9 mouse cellular contexts compared by ENCODE assay signal in genomic region chr3:88331282-88331681, GRCm38 (mm10). TPM values are rescaled to one million over a fixed set of nuclear protein-coding genes. Genes with fewer than 3 reads are reported as not detected.
DNase-seq lines count a peak whose midpoint lies in the region; ATAC-seq lines count a peak whose summit lies in the region.
"Had no signal": no experiment of that assay in that cellular context is flagged by ENCODE, and none has a peak within 500 bp of the region (broad histone marks: within the 10 kb centered on the region; RNA-seq: fewer than 3 reads in every experiment).

No protein-coding gene starts in this region.

- H3K27me3 ChIP-seq in hindbrain, embryonic 11.5 days (ENCODE audit: control insufficient read depth, insufficient read depth, low read length): no peaks in the 10 kb centered on the region
- H3K27me3 ChIP-seq in hindbrain, embryonic 14.5 days (ENCODE audit: control insufficient read depth, insufficient read depth, low read length): no peaks in the 10 kb centered on the region
- H3K27me3 ChIP-seq: midbrain, embryonic 12.5 days had no signal

- H3K9ac ChIP-seq in hindbrain, embryonic 11.5 days (ENCODE audit: low read depth, low read length): no peak overlapping the region
- H3K9ac ChIP-seq in hindbrain, embryonic 14.5 days: no peak overlapping the region
- H3K9ac ChIP-seq: midbrain, embryonic 12.5 days had no signal

- no peak for ATAC-seq in hindbrain, embryonic 11.5 days (ENCODE audit: low FRiP score)
- ATAC-seq in hindbrain, embryonic 14.5 days (ENCODE audit: low FRiP score): no peak

- H3K9me3 ChIP-seq in hindbrain, embryonic 11.5 days (ENCODE audit: control insufficient read depth, low read length): no peaks in the 10 kb centered on the region
- H3K9me3 ChIP-seq in hindbrain, embryonic 14.5 days (ENCODE audit: control insufficient read depth, low read length): no peaks in the 10 kb centered on the region
- H3K9me3 ChIP-seq: midbrain, embryonic 12.5 days had no signal

- no peak overlapping the region for H3K4me2 ChIP-seq in hindbrain, embryonic 11.5 days (replicated peaks; ENCODE audit: low read depth, low read length)
- no peak overlapping the region for H3K4me2 ChIP-seq in hindbrain, embryonic 14.5 days (replicated peaks)
- H3K4me2 ChIP-seq: midbrain, embryonic 12.5 days had no signal

- DNase-seq in hindbrain, embryonic 11.5 days (ENCODE audit: low spot score): peak; percentile 61
- no peak for DNase-seq in hindbrain, embryonic 14.5 days (ENCODE audit: low spot score)
- peak; percentile 76 for DNase-seq in ES-CJ7 (ENCODE audit: low read depth, low spot score)
- DNase-seq in c-Kit-positive CD71-negative TER-119-negative erythroid progenitor cells, embryonic 14.5 days (ENCODE audit: low read depth): peak; percentile 62
- DNase-seq in kidney, postnatal 36 days: peak; percentile 50 to 76
- DNase-seq in spleen, postnatal 4 days (ENCODE audit: low spot score in 2 of 2): peak; percentile 74 to 87
- no peak for DNase-seq in frontal cortex, postnatal 14 days (ENCODE audit: low spot score in 2 of 2)
- no peak for DNase-seq in layer of hippocampus, postnatal 14 days (ENCODE audit: low spot score in 2 of 2)

- H3K4me1 ChIP-seq in hindbrain, embryonic 11.5 days (replicated peaks; ENCODE audit: control insufficient read depth, insufficient read depth, low read length): 0 out of 2 replicates have a peak, but pooled peaks cover 2% of the 10 kb centered on the region
- 0 out of 2 replicates have a peak, but pooled peaks cover 6% of the 10 kb centered on the region for H3K4me1 ChIP-seq in hindbrain, embryonic 14.5 days (replicated peaks; ENCODE audit: control insufficient read depth, insufficient read depth, low read length)

- H3K4me3 ChIP-seq in hindbrain, embryonic 11.5 days (ENCODE audit: low read depth, low read length): no peak overlapping the region
- no peak overlapping the region for H3K4me3 ChIP-seq in hindbrain, embryonic 14.5 days (replicated peaks; ENCODE audit: low read length)
- H3K4me3 ChIP-seq: midbrain, embryonic 12.5 days had no signal

- no peak overlapping the region for H3K27ac ChIP-seq in hindbrain, embryonic 11.5 days (ENCODE audit: low read depth, low read length)
- H3K27ac ChIP-seq in hindbrain, embryonic 14.5 days: no peak overlapping the region
- H3K27ac ChIP-seq: midbrain, embryonic 12.5 days had no signal

- WGBS in hindbrain, embryonic 11.5 days: 40% methylated on average over 2 of the region's 2 CpGs
- 21% methylated on average over 2 of the region's 2 CpGs for WGBS in hindbrain, embryonic 14.5 days

- H3K36me3 ChIP-seq in hindbrain, embryonic 11.5 days (ENCODE audit: control insufficient read depth, insufficient read depth, low read length): no peaks in the 10 kb centered on the region
- peaks cover 19% of the 10 kb centered on the region for H3K36me3 ChIP-seq in hindbrain, embryonic 14.5 days (replicated peaks; ENCODE audit: control insufficient read depth, insufficient read depth)

RNA-seq across cellular contexts. Expression of gene Tmem79, which starts 4.7 kb away (rescaled TPM):
- polyA plus RNA-seq in hindbrain, embryonic 11.5 days (2014; fragmentation: Nextera tagmentation; extraction: Ambion mirVana): 1.7 TPM in 2 replicates
- 0.67 and 0.82 TPM in 2 replicates for polyA plus RNA-seq in hindbrain, embryonic 14.5 days (2014; fragmentation: Nextera tagmentation; extraction: Ambion mirVana)
- 1 to 10 TPM in 1 of 2 experiments, under 1 TPM in 1; 0.93 to 1.3 TPM for total RNA-seq in layer of hippocampus, postnatal 14 days (2021)

RNA-seq across cellular contexts. Expression of gene Smg5, which starts 4.8 kb away (rescaled TPM):
- polyA plus RNA-seq in hindbrain, embryonic 11.5 days (2014; fragmentation: Nextera tagmentation; extraction: Ambion mirVana): 42.0 and 44.5 TPM in 2 replicates
- 44.2 and 47.9 TPM in 2 replicates for polyA plus RNA-seq in hindbrain, embryonic 14.5 days (2014; fragmentation: Nextera tagmentation; extraction: Ambion mirVana)
- 10 to 100 TPM; 65.4 to 71.8 TPM for total RNA-seq in layer of hippocampus, postnatal 14 days (2021)

RNA-seq across cellular contexts. Expression of gene Glmp, which starts 6.5 kb away (rescaled TPM):
- 69.4 and 71.5 TPM in 2 replicates for polyA plus RNA-seq in hindbrain, embryonic 11.5 days (2014; fragmentation: Nextera tagmentation; extraction: Ambion mirVana)
- polyA plus RNA-seq in hindbrain, embryonic 14.5 days (2014; fragmentation: Nextera tagmentation; extraction: Ambion mirVana): 72.7 and 81.3 TPM in 2 replicates
- total RNA-seq in layer of hippocampus, postnatal 14 days (2021): 10 to 100 TPM; 86.2 to 90.2 TPM

RNA-seq across cellular contexts. Expression of gene Paqr6, which starts 33.1 kb away (rescaled TPM):
- 1.3 and 1.6 TPM in 2 replicates for polyA plus RNA-seq in hindbrain, embryonic 11.5 days (2014; fragmentation: Nextera tagmentation; extraction: Ambion mirVana)
- polyA plus RNA-seq in hindbrain, embryonic 14.5 days (2014; fragmentation: Nextera tagmentation; extraction: Ambion mirVana): 0.94 and 1.1 TPM in 2 replicates
- 1 to 10 TPM; 8.1 to 9.4 TPM for total RNA-seq in layer of hippocampus, postnatal 14 days (2021)

RNA-seq across cellular contexts. Expression of gene Cct3, which starts 34.4 kb away (rescaled TPM):
- polyA plus RNA-seq in hindbrain, embryonic 11.5 days (2014; fragmentation: Nextera tagmentation; extraction: Ambion mirVana): 736 and 767 TPM in 2 replicates
- 455 and 498 TPM in 2 replicates for polyA plus RNA-seq in hindbrain, embryonic 14.5 days (2014; fragmentation: Nextera tagmentation; extraction: Ambion mirVana)
- 100 to 1,000 TPM; 191 to 198 TPM for total RNA-seq in layer of hippocampus, postnatal 14 days (2021)

Comparison
In these comparisons a context has a peak if more than half of its experiments do, and no peak if none do; other contexts are left out.
1. DNase-seq: peak in hindbrain, embryonic 11.5 days (single experiment), ES-CJ7 (single experiment), c-Kit-positive CD71-negative TER-119-negative erythroid progenitor cells, embryonic 14.5 days (single experiment), kidney, postnatal 36 days (2 of 2) and spleen, postnatal 4 days (2 of 2); none in hindbrain, embryonic 14.5 days (single experiment), frontal cortex, postnatal 14 days (0 of 2) and layer of hippocampus, postnatal 14 days (0 of 2).